Mouse (Mus musculus) lung, adult 2 months (tissue): ENCODE data around the gene Mpl. TPM values are rescaled to one million over a fixed set of nuclear protein-coding genes. Genes with fewer than 3 reads are reported as not detected.
A peak's percentile ranks its signal among the peaks of the same experiment; 100 is the strongest.

Experiments
- DNase-seq: peaks from one replicate; pipeline ENCODE4 v3.0.0; 2022
- H3K4me1 ChIP-seq: fragments of 200-500 bp; 2 replicates; pipeline ENCODE4 v1.6.1; 2011; ENCODE audit warnings: low read length; ENCODE audit not compliant: control insufficient read depth, insufficient read depth
- H3K4me3 ChIP-seq: fragments of 200-500 bp; replicated peaks from 2 replicates; pipeline ENCODE3; 2011; ENCODE audit warnings: low read depth, mild to moderate bottlenecking, control low read depth, low read length; ENCODE audit errors: extremely low read depth
- CTCF ChIP-seq: fragments of 200-500 bp; IDR thresholded peaks from 2 replicates; pipeline ENCODE4 v1.5.1; 2011; ENCODE audit warnings: mild to moderate bottlenecking, low read length, control low read depth; ENCODE audit not compliant: insufficient read depth
- POLR2A ChIP-seq: fragments of 200-500 bp; IDR thresholded peaks from 2 replicates; pipeline ENCODE4 v1.6.1; 2011; ENCODE audit warnings: low read depth, mild to moderate bottlenecking, control low read depth, low read length, borderline replicate concordance; ENCODE audit errors: extremely low read depth
- WGBS: fragments of 180-500 bp; shearing (Covaris S2); methylation state at CpG from one replicate; pipeline ENCODE4 v1.1.7; 2018; 5-methylcytosine and 5-hydroxymethylcytosine counted together
- polyA plus RNA-seq: library from polyadenylated mRNA; depleted of rRNA; stranded (reverse); fragments of >200 nt; gene quantifications from 2 replicates; pipeline ENCODE4 v1.2.3, GENCODE M21; 2012

Mpl gene
- polyA plus RNA-seq, 1 experiment: 1.8 TPM

DNA sequence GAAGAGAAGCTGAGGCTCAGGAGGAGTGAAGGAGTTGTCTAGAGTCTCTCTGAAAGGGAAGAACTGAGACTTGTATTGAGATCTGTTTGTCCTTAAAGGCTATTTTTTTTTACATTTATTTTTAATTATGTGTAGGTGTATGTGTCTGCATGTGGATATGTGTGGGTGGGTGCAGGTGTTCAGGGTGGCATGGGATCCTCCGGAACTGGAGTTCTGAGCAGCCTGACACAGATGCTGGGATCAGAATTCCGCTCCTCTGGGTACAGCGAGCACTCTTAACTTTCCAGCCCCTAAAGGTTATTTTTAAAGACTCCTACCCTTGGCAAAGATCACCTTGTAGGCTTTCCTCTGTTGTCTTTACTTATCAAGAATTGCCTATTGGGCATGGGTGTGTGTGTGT lies 7.6 kb upstream of the Mpl start:
- Histone ChIP-seq H3K4me3 (no peak overlapping the region), H3K4me1 (no peaks in the 10 kb centered on the region)
- no peak for DNase-seq
- TF ChIP-seq CTCF (no peak), POLR2A (no peak)
- WGBS: 91% methylated on average over 3 of the region's 3 CpGs

DNA sequence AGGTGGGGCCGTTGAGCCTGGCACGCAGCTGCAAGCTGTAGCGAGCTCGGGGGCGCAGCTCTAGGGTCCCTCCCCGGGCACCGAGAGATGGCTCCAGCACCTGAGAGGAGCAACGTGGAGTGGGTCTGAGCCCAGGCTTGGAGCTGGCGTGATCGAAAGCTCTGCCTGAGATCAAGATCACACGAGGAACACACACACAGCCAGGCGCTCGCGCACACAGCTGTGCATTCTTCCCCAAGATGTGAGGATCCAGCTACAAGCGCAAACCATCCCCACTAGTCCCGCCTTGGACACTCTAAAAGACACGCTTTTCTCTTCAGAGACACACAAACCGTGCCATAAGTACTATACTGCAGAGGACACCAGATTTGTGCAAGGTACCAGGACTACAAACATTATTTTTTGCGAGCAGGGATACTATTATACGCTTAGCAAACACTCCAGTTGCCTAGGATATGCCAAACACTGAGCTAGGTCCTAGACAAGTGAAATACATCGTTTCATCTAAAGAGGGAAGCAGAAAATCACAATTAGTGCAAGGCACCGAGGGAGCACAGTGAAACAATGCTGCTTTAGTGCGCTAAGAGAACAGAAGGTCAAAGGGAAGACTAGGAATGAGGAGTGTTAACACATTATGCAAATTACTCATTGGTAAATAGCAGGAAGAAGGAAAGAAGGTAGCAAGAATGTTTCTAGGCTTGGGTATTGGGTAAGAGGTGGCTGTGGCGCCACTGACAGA lies 10.7 kb downstream of the Mpl start:
- 40% methylated on average over 24 of the region's 24 CpGs for WGBS
- TF ChIP-seq POLR2A (no peak), CTCF (no peak)

DNA sequence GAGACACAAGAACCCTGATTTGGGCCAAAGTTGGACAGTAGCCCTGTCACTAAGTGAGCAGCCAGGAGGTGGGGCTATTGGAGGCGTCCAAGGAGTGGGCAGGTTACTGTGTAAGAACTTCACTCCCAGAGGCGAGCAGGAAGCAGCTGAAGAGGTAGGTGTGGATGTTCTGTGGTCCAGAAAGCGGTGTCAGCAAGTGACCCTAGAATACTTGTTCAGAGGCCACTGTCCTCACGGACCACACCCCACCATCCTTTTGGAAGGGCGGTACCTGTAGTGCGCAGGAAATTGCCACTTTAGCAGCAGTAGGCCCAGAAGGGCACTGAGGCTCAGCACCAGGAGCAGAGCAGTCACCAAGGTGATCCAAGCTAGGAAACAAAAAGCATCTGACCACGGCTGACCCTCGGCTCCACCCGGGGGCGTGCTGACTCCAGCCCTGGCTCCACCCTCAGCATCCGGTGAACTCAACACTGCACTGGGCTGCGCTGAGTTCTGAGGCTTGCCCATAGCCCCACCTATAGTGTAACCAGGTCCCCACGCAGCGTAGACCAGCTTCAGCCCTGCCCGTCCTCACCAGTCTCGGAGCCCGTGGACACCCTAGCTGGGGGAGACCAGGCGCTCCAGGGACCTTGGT lies 11.4 kb downstream of the Mpl start:
- WGBS: 28% methylated on average over 18 of the region's 18 CpGs
- Histone ChIP-seq H3K4me3 (peak overlapping the region; percentile 36), H3K4me1 (no peaks in the 10 kb centered on the region)
- peak; percentile 68 for DNase-seq
- peak; percentile 60; the same call in 1 of the 2 replicates for TF ChIP-seq POLR2A
- TF ChIP-seq CTCF: peak; percentile 45

More for the DNA sequence above, 10.7 kb downstream of the Mpl start:
- no peak for DNase-seq
- no peaks in the 10 kb centered on the region for H3K4me1 ChIP-seq
- H3K4me3 ChIP-seq: peak overlapping the region; percentile 36

DNA sequence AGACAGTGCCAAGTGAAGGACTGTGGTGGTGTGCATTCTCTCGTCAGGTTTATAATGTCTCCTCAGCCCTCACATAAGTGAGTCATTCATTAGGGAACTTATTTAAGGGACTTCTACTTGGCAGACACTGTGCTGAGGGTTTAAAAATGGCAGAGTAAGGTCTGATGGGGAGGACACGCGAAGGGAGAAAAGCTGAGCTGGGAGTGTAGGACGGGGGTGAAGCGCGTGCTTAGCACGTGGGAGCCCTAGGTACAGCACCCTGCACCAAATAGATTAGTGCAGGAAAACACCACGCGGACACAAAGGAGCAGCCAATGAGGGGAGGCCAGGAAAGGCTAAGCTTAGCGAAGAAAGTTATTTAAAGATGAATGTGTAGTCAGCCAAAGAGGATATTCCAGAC lies 12.2 kb downstream of the Mpl start:
- Histone ChIP-seq H3K4me3 (no peak overlapping the region), H3K4me1 (no peaks in the 10 kb centered on the region)
- WGBS: 81% methylated on average over 10 of the region's 10 CpGs
- DNase-seq: no peak
- TF ChIP-seq POLR2A: no peak
- TF ChIP-seq CTCF: no peak

DNA sequence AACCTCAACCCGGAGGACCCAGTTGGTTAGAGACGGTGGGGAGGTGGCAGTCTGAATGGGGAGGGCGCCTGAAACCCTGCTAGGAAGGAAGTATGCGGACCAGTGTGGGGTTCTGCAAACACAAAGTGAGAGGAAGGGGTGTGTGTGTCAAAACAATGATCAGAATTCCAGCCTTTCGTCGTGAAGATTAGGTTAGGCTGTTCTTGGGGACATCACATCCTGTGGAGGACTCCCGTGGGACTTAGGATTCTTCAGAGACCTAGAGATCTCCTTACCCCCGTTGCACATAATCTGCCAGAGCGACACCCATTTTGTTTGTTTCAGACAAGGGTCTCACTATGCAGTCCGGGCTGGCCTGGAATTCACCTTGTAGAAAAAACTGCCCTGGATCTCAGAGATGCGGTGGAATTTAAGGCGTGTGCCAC lies 19.5 kb downstream of the Mpl start:
- TF ChIP-seq CTCF: no peak
- no peak for TF ChIP-seq POLR2A
- Histone ChIP-seq H3K4me3 (peak overlapping the region; percentile 39), H3K4me1 (peaks cover 5% of the 10 kb centered on the region)
- 8% methylated on average over 12 of the region's 12 CpGs for WGBS
- DNase-seq: no peak

DNA sequence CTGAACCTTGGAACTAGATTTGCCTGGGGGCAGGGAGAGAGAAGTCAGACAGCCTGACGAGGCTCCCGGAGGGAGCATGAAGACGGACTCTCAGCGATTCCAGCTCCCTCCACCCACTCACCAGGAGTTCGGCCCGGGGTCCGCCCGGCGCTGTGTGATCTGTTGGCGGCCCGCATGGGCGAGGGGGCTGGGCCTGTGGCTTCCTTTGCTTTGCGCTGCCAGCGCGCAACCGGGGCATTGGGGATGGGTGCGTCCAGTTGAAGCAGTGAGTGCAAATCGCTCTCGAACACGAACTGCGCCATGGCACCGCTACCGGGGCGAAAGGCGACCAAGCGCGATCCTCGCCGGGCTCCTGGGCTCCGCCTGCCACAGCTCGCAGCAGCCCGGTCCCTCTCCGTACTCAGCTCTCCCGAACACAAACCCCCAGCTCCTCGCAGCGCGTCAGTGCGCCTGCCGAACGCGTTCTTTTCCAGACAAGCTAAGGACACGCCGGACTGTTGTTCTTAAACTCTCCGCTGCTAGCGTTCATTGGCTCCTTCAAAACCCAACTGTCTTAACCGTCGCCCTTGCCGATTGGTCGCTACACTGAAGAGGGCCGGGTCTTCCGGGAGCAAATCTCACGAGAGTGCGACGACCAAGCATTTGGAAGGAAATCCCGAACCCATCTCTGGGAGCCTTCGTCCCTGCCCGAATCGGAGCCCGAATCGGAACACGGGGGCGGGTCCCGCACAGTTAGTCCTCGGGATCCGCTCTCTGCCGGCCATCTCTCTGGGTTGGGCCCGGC lies 20.3 kb downstream of the Mpl start, which contains the start of gene Cdc20:
TSS of gene Cdc20 (minus strand) at position 533 of the 784 bp plus-strand sequence.
- WGBS: under 1% methylated on average over 67 of the region's 67 CpGs
- no peak for TF ChIP-seq CTCF
- TF ChIP-seq POLR2A: peak; percentile 72; the same call in 1 of the 2 replicates
- Histone ChIP-seq H3K4me3 (peak within 1 kb of the TSS; percentile 67), H3K4me1 (peaks cover 5% of the 10 kb centered on the region)
- DNase-seq: peak; percentile 80

DNA sequence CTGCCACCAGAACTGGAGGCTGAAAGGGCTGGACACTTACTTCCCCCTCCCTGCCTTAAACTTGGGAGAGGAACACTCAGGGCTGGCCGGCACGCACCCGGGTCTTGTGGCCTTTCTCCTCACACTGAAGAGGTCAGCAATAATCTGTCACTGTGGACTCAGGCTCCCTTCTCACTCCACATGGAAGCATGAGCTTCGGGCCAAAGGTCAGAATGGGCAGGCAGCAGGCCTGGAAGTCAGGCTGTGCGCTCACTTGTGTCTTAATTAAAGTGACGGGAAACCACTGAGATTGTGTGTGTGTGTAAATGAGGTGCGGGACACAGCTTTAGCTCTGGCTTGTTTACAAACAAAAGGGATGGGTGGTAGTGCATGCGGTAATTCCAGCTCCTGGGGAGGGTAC lies 25.0 kb downstream of the Mpl start:
- WGBS: 58% methylated on average over 8 of the region's 8 CpGs
- DNase-seq: no peak
- TF ChIP-seq POLR2A: no peak
- no peak for TF ChIP-seq CTCF

DNA sequence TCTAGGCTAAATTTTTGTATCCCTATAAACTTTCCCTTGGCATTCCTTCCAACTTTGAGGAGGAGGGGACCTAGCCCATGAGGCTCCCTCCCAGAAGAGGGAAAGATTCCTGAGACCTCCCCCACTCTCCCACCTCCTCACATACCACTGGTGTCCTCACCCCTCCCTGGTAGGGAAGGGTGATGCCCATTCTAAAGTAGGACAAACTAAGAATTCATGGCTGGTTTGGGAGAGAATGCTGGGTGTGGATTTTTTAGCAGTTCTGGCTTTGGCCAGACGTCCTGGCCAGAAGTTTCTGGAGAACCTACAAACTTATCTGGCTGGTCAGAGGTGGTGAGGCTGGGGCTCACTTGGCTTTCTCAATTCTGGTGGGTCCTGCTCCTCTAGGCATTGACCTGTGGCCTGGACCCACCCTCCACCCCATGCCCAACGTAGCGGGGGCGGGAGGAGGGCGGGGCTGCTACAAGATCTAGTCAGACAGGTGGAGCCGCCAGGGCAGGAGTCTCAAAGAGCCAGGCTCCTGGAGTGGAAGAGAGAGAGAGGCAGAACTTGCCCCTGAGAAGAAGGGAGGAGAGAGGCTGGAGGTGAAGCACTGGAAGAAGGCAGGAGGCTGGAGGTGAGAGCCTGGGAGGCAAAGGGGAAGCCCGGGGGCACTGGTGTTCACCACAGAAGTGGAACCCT lies 28.0 kb downstream of the Mpl start:
- 38% methylated on average over 7 of the region's 7 CpGs for WGBS
- peak overlapping the region; percentile 49 for H3K4me3 ChIP-seq
- peak; percentile 67; the same call in 1 of the 2 replicates for TF ChIP-seq POLR2A
- TF ChIP-seq CTCF: no peak
- peaks cover 26% of the 10 kb centered on the region for H3K4me1 ChIP-seq
- DNase-seq: peak; percentile 65

More for the DNA sequence above, 25.0 kb downstream of the Mpl start:
- H3K4me3 ChIP-seq: peak overlapping the region; percentile 25
- peaks cover 19% of the 10 kb centered on the region for H3K4me1 ChIP-seq
